Mouse (Mus musculus) C2C12 (cell line): ENCODE results near the gene 2010109A12Rik. TPM values are rescaled to one million over a fixed set of nuclear protein-coding genes. Genes with fewer than 3 reads are reported as not detected.

Experiments
- H3K27me3 ChIP-seq: one replicate; pipeline ENCODE4 v1.6.1; 2011; ENCODE audit not compliant: control insufficient read depth, insufficient read depth, insufficient read length
- H3K36me3 ChIP-seq: one replicate; pipeline ENCODE4 v1.6.1; 2011; ENCODE audit not compliant: control insufficient read depth, insufficient read depth
- H3K4me3 ChIP-seq: one replicate; pipeline ENCODE4 v1.5.1; 2011; ENCODE audit warnings: mild to moderate bottlenecking, control low read depth; ENCODE audit not compliant: poor library complexity, insufficient read depth, severe bottlenecking
- H3K79me2 ChIP-seq: one replicate; pipeline ENCODE4 v1.6.1; 2011; ENCODE audit not compliant: control insufficient read depth, insufficient read depth
- H3K79me3 ChIP-seq: one replicate; pipeline ENCODE4 v1.6.1; 2011; ENCODE audit warnings: low read depth, control low read depth
- H3ac ChIP-seq: one replicate; pipeline ENCODE3; 2011; ENCODE audit warnings: low read depth; ENCODE audit not compliant: control insufficient read depth, insufficient read length
- CEBPB ChIP-seq: IDR thresholded peaks from one replicate; pipeline ENCODE4 v1.6.1; 2011; ENCODE audit warnings: low read depth, mild to moderate bottlenecking, control low read depth, moderate library complexity
- CTCF ChIP-seq: IDR thresholded peaks from one replicate; pipeline ENCODE4 v1.5.1; 2011; ENCODE audit not compliant: control insufficient read depth, insufficient read depth, insufficient read length
- FOSL1 ChIP-seq: IDR thresholded peaks from one replicate; pipeline ENCODE4 v1.8.0; 2011; ENCODE audit warnings: mild to moderate bottlenecking, low read length; ENCODE audit not compliant: poor library complexity, insufficient read depth, severe bottlenecking
- MAX ChIP-seq: IDR thresholded peaks from one replicate; pipeline ENCODE4 v1.6.1; 2011; ENCODE audit warnings: mild to moderate bottlenecking, control low read depth
- MYOD1 ChIP-seq: IDR thresholded peaks from one replicate; pipeline ENCODE4 v1.6.1; 2011; ENCODE audit warnings: low read depth; ENCODE audit not compliant: control insufficient read depth, insufficient read length
- MYOG ChIP-seq: IDR thresholded peaks from one replicate; pipeline ENCODE4 v1.6.1; 2011; ENCODE audit not compliant: control insufficient read depth, insufficient read length; ENCODE audit errors: extremely low read depth
- USF1 ChIP-seq: IDR thresholded peaks from one replicate; pipeline ENCODE4 v1.6.1; 2011; ENCODE audit warnings: low read depth, mild to moderate bottlenecking, control low read depth, moderate library complexity
- polyA plus RNA-seq: library from polyadenylated mRNA; unstranded; fragments of >200 nt; fragmentation: generic; extraction: Trizol; gene quantifications from one replicate; pipeline ENCODE4 v1.2.1, GENCODE M21; 2012; ENCODE audit warnings: missing spikeins

The 2010109A12Rik gene
- polyA plus RNA-seq, 1 experiment: not detected

DNA sequence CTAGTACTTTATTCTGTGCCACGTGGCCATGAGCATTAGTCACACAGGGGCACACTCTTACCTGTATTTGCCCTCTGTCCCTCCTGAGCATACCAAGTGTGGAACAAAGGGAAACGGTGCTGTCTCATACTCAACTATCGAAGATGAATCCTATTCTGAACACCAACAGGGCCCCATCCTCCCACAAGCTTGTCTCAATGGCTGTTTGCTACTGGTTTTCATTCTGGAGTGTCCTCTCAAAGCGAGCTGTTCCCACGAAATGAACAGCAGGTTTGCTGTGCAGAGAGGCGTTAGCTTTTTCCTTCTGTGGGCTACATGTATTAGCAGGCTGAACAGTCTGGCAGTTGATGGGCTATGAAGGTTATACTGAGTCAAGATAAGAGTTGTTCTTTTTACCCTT is 27.7 kb upstream of the 2010109A12Rik start:
- Histone ChIP-seq H3K79me3 (no peaks in the 10 kb centered on the region), H3K36me3 (peaks cover 40% of the 10 kb centered on the region), H3K4me3 (no peak overlapping the region), H3K79me2 (no peaks in the 10 kb centered on the region), H3ac (no peak overlapping the region), H3K27me3 (no peaks in the 10 kb centered on the region)
- TF ChIP-seq FOSL1 (no peak), MAX (no peak), CTCF (no peak)

GRCm38 (mm10) chr5:93180252-93180651 is 26.1 kb upstream of the 2010109A12Rik start:
- Histone ChIP-seq H3K4me3 (no peak overlapping the region), H3K79me2 (no peaks in the 10 kb centered on the region), H3K79me3 (no peaks in the 10 kb centered on the region), H3ac (no peak overlapping the region), H3K27me3 (no peaks in the 10 kb centered on the region), H3K36me3 (peaks cover 47% of the 10 kb centered on the region)
- TF ChIP-seq FOSL1 (no peak), USF1 (no peak), MAX (no peak), CEBPB (no peak), MYOD1 (no peak), MYOG (no peak), CTCF (no peak)

GRCm38 (mm10) chr5:93183311-93183710 is 23.0 kb upstream of the 2010109A12Rik start:
- H3K79me3 ChIP-seq: no peaks in the 10 kb centered on the region
- TF ChIP-seq MYOG (no peak), MYOD1 (no peak), FOSL1 (no peak), CTCF (no peak), CEBPB (no peak), USF1 (no peak), MAX (no peak)
- no peaks in the 10 kb centered on the region for H3K79me2 ChIP-seq
- no peaks in the 10 kb centered on the region for H3K27me3 ChIP-seq
- peaks cover 54% of the 10 kb centered on the region for H3K36me3 ChIP-seq
- H3ac ChIP-seq: no peak overlapping the region
- H3K4me3 ChIP-seq: no peak overlapping the region

GRCm38 (mm10) chr5:93184548-93184947 is 21.8 kb upstream of the 2010109A12Rik start:
- Histone ChIP-seq H3ac (no peak overlapping the region), H3K27me3 (no peaks in the 10 kb centered on the region), H3K36me3 (peaks cover 59% of the 10 kb centered on the region), H3K79me3 (no peaks in the 10 kb centered on the region), H3K4me3 (no peak overlapping the region), H3K79me2 (no peaks in the 10 kb centered on the region)
- TF ChIP-seq MYOD1 (no peak), MAX (no peak), USF1 (no peak), CTCF (no peak), CEBPB (no peak), FOSL1 (no peak), MYOG (no peak)

GRCm38 (mm10) chr5:93189607-93190006 is 16.7 kb upstream of the 2010109A12Rik start:
- H3K27me3 ChIP-seq: no peaks in the 10 kb centered on the region
- H3K4me3 ChIP-seq: no peak overlapping the region
- H3K79me3 ChIP-seq: peaks cover 12% of the 10 kb centered on the region
- peaks cover 24% of the 10 kb centered on the region for H3K79me2 ChIP-seq
- H3K36me3 ChIP-seq: peaks cover 44% of the 10 kb centered on the region
- H3ac ChIP-seq: no peak overlapping the region
- TF ChIP-seq MAX (no peak), MYOD1 (no peak), MYOG (no peak), CTCF (no peak), CEBPB (no peak), FOSL1 (no peak)

GRCm38 (mm10) chr5:93190428-93190827 is 15.9 kb upstream of the 2010109A12Rik start:
- peaks cover 32% of the 10 kb centered on the region for H3K79me2 ChIP-seq
- H3K27me3 ChIP-seq: no peaks in the 10 kb centered on the region
- no peak for TF ChIP-seq FOSL1
- no peak for TF ChIP-seq MYOG
- no peak for TF ChIP-seq CEBPB
- TF ChIP-seq CTCF: no peak
- no peak for TF ChIP-seq MAX
- TF ChIP-seq MYOD1: no peak
- no peak for TF ChIP-seq USF1
- no peak overlapping the region for H3K4me3 ChIP-seq
- H3K79me3 ChIP-seq: peaks cover 12% of the 10 kb centered on the region
- H3K36me3 ChIP-seq: peaks cover 38% of the 10 kb centered on the region
- no peak overlapping the region for H3ac ChIP-seq
